Comparison of ENCODE assay signal across 24 mouse cellular contexts in the genomic region with DNA sequence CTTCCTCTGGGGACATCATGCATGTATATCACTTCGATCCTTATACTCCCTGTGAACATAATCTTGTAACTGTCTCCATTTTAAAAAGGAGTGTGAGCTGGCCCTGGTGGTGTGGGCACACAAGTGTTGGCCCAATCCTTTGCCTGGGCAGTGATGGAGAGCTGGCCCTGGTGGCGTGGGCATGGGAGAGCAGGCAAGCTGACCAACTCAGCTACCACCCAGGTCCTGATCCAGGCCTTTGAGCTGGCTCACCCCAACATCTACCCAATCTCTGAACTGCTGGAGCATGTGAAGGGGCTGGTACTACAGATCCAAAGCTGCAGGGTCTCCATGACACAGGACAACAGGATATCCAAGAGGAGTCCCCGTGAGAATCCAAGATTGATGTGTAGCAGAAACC. TPM values are rescaled to one million over a fixed set of nuclear protein-coding genes. Genes with fewer than 3 reads are reported as not detected.
DNase-seq lines count a peak whose midpoint lies in the region; ATAC-seq and TF ChIP-seq lines count a peak whose summit lies in the region.
"Had no signal": no experiment of that assay in that cellular context is flagged by ENCODE, and none has a peak within 500 bp of the region (broad histone marks: within the 10 kb centered on the region; RNA-seq: fewer than 3 reads in every experiment).

No protein-coding gene starts in this region.

- H3K79me2 ChIP-seq in myocyte (ENCODE audit: control insufficient read depth, insufficient read depth), result no peaks in the 10 kb centered on the region

- H3K4me2 ChIP-seq in forebrain, embryonic 15.5 days (replicated peaks), result no peak overlapping the region
- H3K4me2 ChIP-seq in forebrain, embryonic 14.5 days (ENCODE audit: low read length), result no peak overlapping the region
- H3K4me2 ChIP-seq in heart, embryonic 13.5 days, result no peak overlapping the region
- H3K4me2 ChIP-seq in myocyte (ENCODE audit: low read depth), result peak overlapping the region; percentile 24
- no peak overlapping the region for H3K4me2 ChIP-seq in liver, embryonic 12.5 days
- H3K4me2 ChIP-seq: embryonic facial prominence, embryonic 15.5 days; limb, embryonic 12.5 days; liver, embryonic 13.5 days; lung, embryonic 15.5 days had no signal

- peaks cover 6% of the 10 kb centered on the region; the same call in 1 of the 2 replicates for H3K36me3 ChIP-seq in forebrain, embryonic 15.5 days
- 0 out of 2 replicates have a peak, but pooled peaks cover 4% of the 10 kb centered on the region for H3K36me3 ChIP-seq in forebrain, embryonic 14.5 days (ENCODE audit: control insufficient read depth, insufficient read depth, low read length)
- peaks cover 15% of the 10 kb centered on the region for H3K36me3 ChIP-seq in heart, embryonic 13.5 days
- H3K36me3 ChIP-seq in myocyte (ENCODE audit: control insufficient read depth, insufficient read depth), result peaks cover 4% of the 10 kb centered on the region
- H3K36me3 ChIP-seq in liver, embryonic 12.5 days, result no peaks in the 10 kb centered on the region
- H3K36me3 ChIP-seq: embryonic facial prominence, embryonic 15.5 days; limb, embryonic 12.5 days; liver, embryonic 13.5 days; lung, embryonic 15.5 days had no signal

- peak overlapping the region; percentile 12; the same call in 1 of the 2 replicates for H3K27ac ChIP-seq in forebrain, embryonic 15.5 days (replicated peaks)
- H3K27ac ChIP-seq in forebrain, embryonic 14.5 days (ENCODE audit: low read depth, low read length), result no peak overlapping the region
- peak overlapping the region; percentile 99 for H3K27ac ChIP-seq in heart, embryonic 13.5 days (replicated peaks)
- peak overlapping the region; percentile 78 for H3K27ac ChIP-seq in left cerebral cortex, adult 2 months
- H3K27ac ChIP-seq in liver, embryonic 12.5 days, result no peak overlapping the region
- H3K27ac ChIP-seq: embryonic facial prominence, embryonic 15.5 days; limb, embryonic 12.5 days; liver, embryonic 13.5 days; lung, embryonic 15.5 days; stomach, postnatal 0 days had no signal

- H3K9ac ChIP-seq in forebrain, embryonic 15.5 days (replicated peaks), result no peak overlapping the region
- no peak overlapping the region for H3K9ac ChIP-seq in forebrain, embryonic 14.5 days (ENCODE audit: low read length)
- H3K9ac ChIP-seq in heart, embryonic 13.5 days, result no peak overlapping the region
- H3K9ac ChIP-seq in liver, embryonic 12.5 days, result no peak overlapping the region
- H3K9ac ChIP-seq: embryonic facial prominence, embryonic 15.5 days; limb, embryonic 12.5 days; liver, embryonic 13.5 days; lung, embryonic 15.5 days had no signal

- no peaks in the 10 kb centered on the region for H3K9me3 ChIP-seq in forebrain, embryonic 15.5 days
- H3K9me3 ChIP-seq in forebrain, embryonic 14.5 days (replicated peaks; ENCODE audit: control insufficient read depth, low read length), result no peaks in the 10 kb centered on the region
- H3K9me3 ChIP-seq in heart, embryonic 13.5 days, result no peaks in the 10 kb centered on the region; the same call in 1 of the 2 replicates
- no peaks in the 10 kb centered on the region for H3K9me3 ChIP-seq in liver, embryonic 12.5 days (replicated peaks)
- H3K9me3 ChIP-seq: embryonic facial prominence, embryonic 15.5 days; limb, embryonic 12.5 days; liver, embryonic 13.5 days; lung, embryonic 15.5 days had no signal

- ATAC-seq in forebrain, embryonic 15.5 days (replicated peaks), result no peak
- ATAC-seq in forebrain, embryonic 14.5 days, result no peak
- ATAC-seq in heart, embryonic 13.5 days (ENCODE audit: extremely low read depth, insufficient number of reproducible peaks, low FRiP score, low TSS enrichment), result no peak
- no peak for ATAC-seq in liver, embryonic 12.5 days
- ATAC-seq: intestine, embryonic 16.5 days had no signal

- no peaks in the 10 kb centered on the region for H3K4me1 ChIP-seq in forebrain, embryonic 15.5 days
- H3K4me1 ChIP-seq in forebrain, embryonic 14.5 days (ENCODE audit: control insufficient read depth, insufficient read depth, low read length), result no peaks in the 10 kb centered on the region
- peaks cover 48% of the 10 kb centered on the region for H3K4me1 ChIP-seq in heart, embryonic 13.5 days
- no peaks in the 10 kb centered on the region for H3K4me1 ChIP-seq in liver, embryonic 12.5 days
- H3K4me1 ChIP-seq: embryonic facial prominence, embryonic 15.5 days; liver, embryonic 13.5 days; lung, embryonic 15.5 days had no signal

- no peaks in the 10 kb centered on the region for H3K27me3 ChIP-seq in forebrain, embryonic 15.5 days
- H3K27me3 ChIP-seq in forebrain, embryonic 14.5 days (replicated peaks; ENCODE audit: control insufficient read depth, insufficient read depth, low read length), result no peaks in the 10 kb centered on the region
- no peaks in the 10 kb centered on the region for H3K27me3 ChIP-seq in heart, embryonic 13.5 days (replicated peaks)
- H3K27me3 ChIP-seq in myocyte (ENCODE audit: control insufficient read depth, insufficient read depth, insufficient read length), result no peaks in the 10 kb centered on the region
- H3K27me3 ChIP-seq in liver, embryonic 12.5 days (replicated peaks), result no peaks in the 10 kb centered on the region
- H3K27me3 ChIP-seq: embryonic facial prominence, embryonic 15.5 days; liver, embryonic 13.5 days; lung, embryonic 15.5 days had no signal

- WGBS in forebrain, embryonic 15.5 days, result 91% methylated on average over 3 of the region's 3 CpGs
- WGBS in forebrain, embryonic 14.5 days, result 94% methylated on average over 3 of the region's 3 CpGs
- WGBS in heart, embryonic 13.5 days, result 78% methylated on average over 3 of the region's 3 CpGs
- 71% methylated on average over 3 of the region's 3 CpGs for WGBS in liver, embryonic 12.5 days (ENCODE audit: insufficient replicate concordance)

- DNase-seq in forebrain, embryonic 14.5 days (ENCODE audit: low spot score), result no peak
- DNase-seq in heart, postnatal 10 days, result no peak
- no peak for DNase-seq in left cerebral cortex, adult 2 months (ENCODE audit: extremely low spot score in 1 of 2, low spot score in 2 of 2)
- no peak for DNase-seq in left cerebral cortex, adult 18-20 months (ENCODE audit: low spot score in 2 of 2)
- DNase-seq: adrenal gland, postnatal 36 days; gastrocnemius, postnatal 10 days; kidney, postnatal 36 days; liver, embryonic 13.5 days; lung, postnatal 4 days; right cerebral cortex, adult 18-20 months had no signal

- intact Hi-C loops in heart, postnatal 10 days (cut with DNase I), result loop anchor here (2.0 kb wide), 1 partner anchor 14 kb away; no protein-coding TSS in a partner anchor
- intact Hi-C loops in left cerebral cortex, adult 2 months (cut with DNase I), result no loop called here

- no peak overlapping the region for H3ac ChIP-seq in myocyte (ENCODE audit: control insufficient read depth, insufficient read length)

- no peak overlapping the region for H3K4me3 ChIP-seq in forebrain, embryonic 15.5 days
- no peak overlapping the region for H3K4me3 ChIP-seq in forebrain, embryonic 14.5 days (ENCODE audit: low read depth, low read length)
- no peak overlapping the region for H3K4me3 ChIP-seq in heart, embryonic 13.5 days
- no peak overlapping the region for H3K4me3 ChIP-seq in left cerebral cortex, adult 2 months
- H3K4me3 ChIP-seq in myocyte, result no peak overlapping the region
- no peak overlapping the region for H3K4me3 ChIP-seq in liver, embryonic 12.5 days
- H3K4me3 ChIP-seq: embryonic facial prominence, embryonic 15.5 days; limb, embryonic 12.5 days; liver, embryonic 13.5 days; lung, embryonic 15.5 days had no signal

- TF ChIP-seq POLR2A in myocyte (IDR thresholded peaks at IDR 0.05; ENCODE audit: insufficient read length, low read depth), result no peak

- TF ChIP-seq CTCF in left cerebral cortex, adult 2 months (IDR thresholded peaks at IDR 0.05), result no peak

TF ChIP-seq in myocyte, 11 proteins besides CTCF, POLR2A, EP300 and RAD21:
- TF ChIP-seq CEBPB (IDR thresholded peaks at IDR 0.05; ENCODE audit: insufficient read depth, poor library complexity, severe bottlenecking), result no peak
- TF ChIP-seq MYOD1 (IDR thresholded peaks at IDR 0.05; ENCODE audit: control insufficient read depth in 1 of 3, insufficient read length in 2 of 3, low read depth in 2 of 3), result no peak
- TF ChIP-seq TCF3 (IDR thresholded peaks at IDR 0.05; ENCODE audit: insufficient read length, low read depth), result no peak
- TF ChIP-seq MAX (IDR thresholded peaks at IDR 0.05; ENCODE audit: low read depth), result no peak
- TF ChIP-seq MYOG (IDR thresholded peaks at IDR 0.05; ENCODE audit: control insufficient read depth in 1 of 3, insufficient read depth in 1 of 3, insufficient read length in 2 of 3, low read depth in 2 of 3), result no peak
- no peak for TF ChIP-seq USF1 (IDR thresholded peaks at IDR 0.05; ENCODE audit: low read depth)
- TF ChIP-seq POLR2AphosphoS2 (IDR thresholded peaks at IDR 0.05; ENCODE audit: insufficient read length, low read depth), result no peak
- no peak for TF ChIP-seq E2F4 (IDR thresholded peaks at IDR 0.05; ENCODE audit: insufficient read depth)

RNA-seq across cellular contexts. Expression of gene 1700019N19Rik, which starts 29.0 kb away (rescaled TPM):
- polyA plus RNA-seq in forebrain, embryonic 15.5 days (2015; fragmentation: Nextera tagmentation; extraction: Ambion mirVana), result not detected in 2 replicates
- not detected in 2 replicates for polyA plus RNA-seq in forebrain, embryonic 14.5 days (2014; fragmentation: Nextera tagmentation; extraction: Ambion mirVana)
- polyA plus RNA-seq in heart, embryonic 13.5 days (2015; fragmentation: Nextera tagmentation; extraction: Ambion mirVana), result not detected in 2 replicates
- not detected for total RNA-seq in heart, postnatal 10 days (2021)
- not detected for total RNA-seq in left cerebral cortex, adult 2 months (2021)
- total RNA-seq in left cerebral cortex, adult 18-20 months (2021), result under 1 TPM in 1 of 2 experiments, not detected in 1; 0.84 TPM
- not detected for polyA plus RNA-seq in myocyte (2012; fragmentation: generic; extraction: Trizol)
- polyA plus RNA-seq in liver, embryonic 12.5 days (2016; fragmentation: Nextera tagmentation; extraction: Ambion mirVana), result 0.13 TPM in 1 of 2 replicates, not detected in the other
- total RNA-seq: adrenal gland, postnatal 36 days; gastrocnemius, postnatal 10 days; hematopoietic stem cell, adult 5-6 weeks; left cerebral cortex, postnatal 10 days; midbrain, postnatal 0 days had no signal
- polyA plus RNA-seq: embryonic facial prominence, embryonic 15.5 days; intestine, embryonic 16.5 days; kidney, embryonic 14.5 days; limb, embryonic 12.5 days; lung, embryonic 15.5 days; midbrain, postnatal 0 days; neural tube, embryonic 11.5 days had no signal

Comparison
In these comparisons a context has a peak if more than half of its experiments do, and no peak if none do; other contexts are left out.
1. H3K27ac ChIP-seq: peak in forebrain, embryonic 15.5 days (single experiment), heart, embryonic 13.5 days (single experiment) and left cerebral cortex, adult 2 months (single experiment); none in forebrain, embryonic 14.5 days (single experiment) and liver, embryonic 12.5 days (single experiment).